8 mouse cellular contexts compared by ENCODE assay signal in genomic region chr6:112945181-112945751, GRCm38 (mm10). TPM values are rescaled to one million over a fixed set of nuclear protein-coding genes. Genes with fewer than 3 reads are reported as not detected.
DNase-seq lines count a peak whose midpoint lies in the region; ATAC-seq and TF ChIP-seq lines count a peak whose summit lies in the region.

No protein-coding gene starts in this region.

- H3K9ac ChIP-seq in heart, embryonic 15.5 days, result 0 out of 2 replicates have a peak overlapping the region, but pooled peaks have one; percentile 16
- no peak overlapping the region for H3K9ac ChIP-seq in heart, adult 2 months (ENCODE audit: low read depth, low read length)
- no peak overlapping the region for H3K9ac ChIP-seq in liver, embryonic 15.5 days
- H3K9ac ChIP-seq in stomach, postnatal 0 days (ENCODE audit: low read length), result peak overlapping the region; percentile 55

- no peak for ATAC-seq in heart, embryonic 15.5 days (replicated peaks; ENCODE audit: insufficient number of reproducible peaks, insufficient read depth, low FRiP score, low read depth)
- ATAC-seq in granulocyte monocyte progenitor cell, adult 5-6 weeks (replicated peaks; ENCODE audit: poor library complexity, severe bottlenecking), result peak; percentile 39
- no peak for ATAC-seq in liver, embryonic 15.5 days (ENCODE audit: insufficient read depth)
- ATAC-seq in stomach, postnatal 0 days (ENCODE audit: low FRiP score, low TSS enrichment), result no peak

- H3K27ac ChIP-seq in heart, embryonic 15.5 days, result no peak overlapping the region
- H3K27ac ChIP-seq in heart, adult 2 months, result no peak overlapping the region
- no peak overlapping the region for H3K27ac ChIP-seq in liver, embryonic 15.5 days (replicated peaks)
- H3K27ac ChIP-seq in stomach, postnatal 0 days (replicated peaks), result peak overlapping the region; percentile 24; the same call in 1 of the 2 replicates

- intact Hi-C loops in heart, adult 2 months (cut with DNase I), result no loop called here

- H3K9me3 ChIP-seq in heart, embryonic 15.5 days (replicated peaks), result no peaks in the 10 kb centered on the region
- no peaks in the 10 kb centered on the region for H3K9me3 ChIP-seq in liver, embryonic 15.5 days (replicated peaks)
- no peaks in the 10 kb centered on the region for H3K9me3 ChIP-seq in stomach, postnatal 0 days (ENCODE audit: control insufficient read depth, low read length)

- no peak for DNase-seq in heart, adult 2 months
- DNase-seq in thymus, postnatal 4 days, result peak; percentile 52
- no peak for DNase-seq in thymus, postnatal 0 days (ENCODE audit: low spot score)
- peak; percentile 23 for DNase-seq in stomach, postnatal 0 days (ENCODE audit: low spot score)
- DNase-seq in embryo, embryonic 10 days (ENCODE audit: low spot score), result no peak

- TF ChIP-seq POLR2A in heart, adult 2 months (IDR thresholded peaks at IDR 0.05; ENCODE audit: insufficient read depth, low read depth, low read length), result no peak

- no peaks in the 10 kb centered on the region for H3K79me2 ChIP-seq in heart, adult 2 months (replicated peaks; ENCODE audit: control insufficient read depth, insufficient read depth, low read length)

- TF ChIP-seq CTCF in heart, adult 2 months (IDR thresholded peaks at IDR 0.05), result no peak
- no peak for TF ChIP-seq CTCF in stomach, postnatal 0 days (IDR thresholded peaks at IDR 0.05; ENCODE audit: low read depth)

- no peaks in the 10 kb centered on the region for H3K36me3 ChIP-seq in heart, embryonic 15.5 days
- H3K36me3 ChIP-seq in heart, adult 2 months (ENCODE audit: control insufficient read depth, insufficient read depth, low read length), result no peaks in the 10 kb centered on the region
- no peaks in the 10 kb centered on the region for H3K36me3 ChIP-seq in liver, embryonic 15.5 days (replicated peaks)
- H3K36me3 ChIP-seq in stomach, postnatal 0 days (ENCODE audit: control insufficient read depth, insufficient read depth, low read length), result no peaks in the 10 kb centered on the region

- 0 out of 2 replicates have a peak, but pooled peaks cover 3% of the 10 kb centered on the region for H3K27me3 ChIP-seq in heart, embryonic 15.5 days
- H3K27me3 ChIP-seq in heart, adult 2 months (ENCODE audit: control insufficient read depth, insufficient read depth, low read length), result no peaks in the 10 kb centered on the region
- H3K27me3 ChIP-seq in liver, embryonic 15.5 days, result peaks cover 7% of the 10 kb centered on the region; the same call in 1 of the 2 replicates
- no peaks in the 10 kb centered on the region for H3K27me3 ChIP-seq in stomach, postnatal 0 days (ENCODE audit: control insufficient read depth, insufficient read depth, low read length)

- WGBS in heart, embryonic 15.5 days, result 45% methylated on average over 14 of the region's 14 CpGs
- WGBS in heart, adult 2 months, result 62% methylated on average over 14 of the region's 14 CpGs
- 28% methylated on average over 14 of the region's 14 CpGs for WGBS in liver, embryonic 15.5 days (ENCODE audit: insufficient replicate concordance)
- 26% methylated on average over 14 of the region's 14 CpGs for WGBS in stomach, postnatal 0 days

- H3K4me1 ChIP-seq in heart, embryonic 15.5 days (replicated peaks), result peaks cover 29% of the 10 kb centered on the region
- H3K4me1 ChIP-seq in heart, adult 2 months (ENCODE audit: control insufficient read depth, insufficient read depth, low read length), result peaks cover 5% of the 10 kb centered on the region
- H3K4me1 ChIP-seq in liver, embryonic 15.5 days (replicated peaks), result peaks cover 15% of the 10 kb centered on the region
- H3K4me1 ChIP-seq in stomach, postnatal 0 days (replicated peaks; ENCODE audit: control insufficient read depth, insufficient read depth), result no peaks in the 10 kb centered on the region; the same call in 1 of the 2 replicates

- peak overlapping the region; percentile 66 for H3K4me3 ChIP-seq in heart, embryonic 15.5 days
- no peak overlapping the region for H3K4me3 ChIP-seq in heart, adult 2 months
- no peak overlapping the region for H3K4me3 ChIP-seq in liver, embryonic 15.5 days (replicated peaks)
- H3K4me3 ChIP-seq in stomach, postnatal 0 days (ENCODE audit: low read depth, low read length), result peak overlapping the region; percentile 65

- peak overlapping the region; percentile 88 for H3K4me2 ChIP-seq in heart, embryonic 15.5 days
- peak overlapping the region; percentile 7 for H3K4me2 ChIP-seq in liver, embryonic 15.5 days
- H3K4me2 ChIP-seq in stomach, postnatal 0 days (replicated peaks; ENCODE audit: low read depth), result peak overlapping the region; percentile 76

- TF ChIP-seq EP300 in heart, adult 2 months (IDR thresholded peaks at IDR 0.05; ENCODE audit: insufficient read depth, low read depth, low read length), result no peak
- TF ChIP-seq EP300 in stomach, postnatal 0 days (optimal IDR thresholded peaks at IDR 0.05), result no peak

RNA-seq across cellular contexts. Expression of gene Srgap3, which starts 1.8 kb away (rescaled TPM):
- 1.0 and 1.6 TPM in 2 replicates for polyA plus RNA-seq in heart, embryonic 15.5 days (2015; fragmentation: Nextera tagmentation; extraction: Ambion mirVana)
- 1 to 10 TPM in 1 of 2 experiments, under 1 TPM in 1; 0.42 to 1.4 TPM for total RNA-seq in heart, adult 2 months (2021)
- 0.61 and 0.82 TPM in 2 replicates for polyA plus RNA-seq in heart, adult 2 months (2012; rRNA removed)
- 0.71 and 1.2 TPM in 2 replicates for polyA plus RNA-seq in thymus, postnatal 0 days (2015; fragmentation: Nextera tagmentation; extraction: Ambion mirVana)
- 3.4 and 4.0 TPM in 2 replicates for total RNA-seq in granulocyte monocyte progenitor cell, adult 5-6 weeks (2014; fragmentation: Nextera tagmentation)
- 0.88 and 1.8 TPM in 2 replicates for total RNA-seq in granulocyte monocyte progenitor cell, adult 5-6 weeks (2017)
- polyA plus RNA-seq in liver, embryonic 15.5 days (2015; fragmentation: Nextera tagmentation; extraction: Ambion mirVana), result 0.14 and 0.16 TPM in 2 replicates
- 1.5 and 1.6 TPM in 2 replicates for polyA plus RNA-seq in stomach, postnatal 0 days (2015; fragmentation: Nextera tagmentation; extraction: Ambion mirVana)

Comparison
In these comparisons a context has a peak if more than half of its experiments do, and no peak if none do; other contexts are left out.
1. H3K4me3 ChIP-seq: peak in heart, embryonic 15.5 days (single experiment) and stomach, postnatal 0 days (single experiment); none in heart, adult 2 months (single experiment) and liver, embryonic 15.5 days (single experiment).
2. H3K9ac ChIP-seq: peak in heart, embryonic 15.5 days (single experiment) and stomach, postnatal 0 days (single experiment); none in heart, adult 2 months (single experiment) and liver, embryonic 15.5 days (single experiment).
3. DNase-seq: peak in thymus, postnatal 4 days (single experiment) and stomach, postnatal 0 days (single experiment); none in heart, adult 2 months (0 of 2), thymus, postnatal 0 days (single experiment) and embryo, embryonic 10 days (single experiment).
4. H3K4me2 ChIP-seq: peak in every context shown above with its lines; median percentile 88 in heart, embryonic 15.5 days; 76 in stomach, postnatal 0 days; 7 in liver, embryonic 15.5 days.